Mouse (Mus musculus) liver, embryonic 11.5 days (tissue): ENCODE data around the gene Fmod. TPM values are rescaled to one million over a fixed set of nuclear protein-coding genes. Genes with fewer than 3 reads are reported as not detected.
A peak's percentile ranks its signal among the peaks of the same experiment; 100 is the strongest.

ENCODE experiments used
- ATAC-seq: fragments of 200-750 bp; cut with Nextera tagmentation; replicated peaks from 2 replicates; pipeline ENCODE4 v1.8.0; 2017; ENCODE audit warnings: moderate number of reproducible peaks, mild to moderate bottlenecking, moderate TSS enrichment, moderate library complexity; ENCODE audit not compliant: low FRiP score
- DNase-seq: peaks from one replicate; pipeline ENCODE4 v3.0.0-alpha.2; 2017; ENCODE audit warnings: low spot score
- H3K27ac ChIP-seq: fragments of 300-500 bp; sonication (generic); 2 replicates; pipeline ENCODE4 v1.5.1; 2014; ENCODE audit warnings: mild to moderate bottlenecking, low read depth, low read length, control low read depth
- H3K27me3 ChIP-seq: fragments of 300-500 bp; sonication (generic); replicated peaks from 2 replicates; pipeline ENCODE4 v1.6.1; 2014; ENCODE audit warnings: low read length, mixed read lengths; ENCODE audit not compliant: control insufficient read depth, insufficient read depth
- H3K36me3 ChIP-seq: fragments of 300-500 bp; sonication (generic); 2 replicates; pipeline ENCODE4 v1.6.1; 2014; ENCODE audit warnings: mild to moderate bottlenecking, low read length, moderate library complexity, mixed read lengths; ENCODE audit not compliant: control insufficient read depth, insufficient read depth
- H3K4me1 ChIP-seq: fragments of 300-500 bp; sonication (generic); replicated peaks from 2 replicates; pipeline ENCODE4 v1.6.1; 2014; ENCODE audit warnings: low read length, mixed read lengths; ENCODE audit not compliant: control insufficient read depth, insufficient read depth
- H3K4me2 ChIP-seq: fragments of 300-500 bp; sonication (generic); 2 replicates; pipeline ENCODE4 v1.6.1; 2014; ENCODE audit warnings: mild to moderate bottlenecking, control low read depth, moderate library complexity
- H3K4me3 ChIP-seq: fragments of 300-500 bp; sonication (generic); 2 replicates; pipeline ENCODE4 v1.5.1; 2014; ENCODE audit warnings: low read depth, low read length, control low read depth
- H3K9ac ChIP-seq: fragments of 300-500 bp; sonication (generic); 2 replicates; pipeline ENCODE4 v1.6.1; 2014; ENCODE audit warnings: low read depth, low read length, control low read depth
- H3K9me3 ChIP-seq: fragments of 300-500 bp; sonication (generic); 2 replicates; pipeline ENCODE4 v1.6.1; 2016; ENCODE audit warnings: low read length, inconsistent platforms, mixed read lengths; ENCODE audit not compliant: control insufficient read depth
- WGBS: fragments of 180-500 bp; shearing (Covaris S2); extraction: QIAGEN DNeasy Blood & Tissue Kit; methylation state at CpG from one replicate; pipeline ENCODE4 v1.1.7; 2014; 5-methylcytosine and 5-hydroxymethylcytosine counted together
- polyA plus RNA-seq: library from polyadenylated mRNA; unstranded; fragments of >200 nt; fragmentation: Nextera tagmentation; extraction: Ambion mirVana; gene quantifications from 2 replicates; pipeline ENCODE4 v1.2.1, GENCODE M21; 2014

Fmod gene
- polyA plus RNA-seq, 1 experiment from 2014 or later: 3.9 TPM

GRCm38 (mm10) chr1:134080406-134080805 is 43.4 kb downstream of the Fmod start:
- 0 out of 2 replicates have a peak overlapping the region, but pooled peaks have one; percentile 26 for H3K27ac ChIP-seq
- 57% methylated on average over 4 of the region's 4 CpGs for WGBS
- ATAC-seq: no peak
- peaks cover 44% of the 10 kb centered on the region for H3K4me1 ChIP-seq
- peak overlapping the region; percentile 20 for H3K9ac ChIP-seq
- peaks cover 6% of the 10 kb centered on the region; the same call in 1 of the 2 replicates for H3K36me3 ChIP-seq
- H3K9me3 ChIP-seq: no peaks in the 10 kb centered on the region
- no peaks in the 10 kb centered on the region; the same call in 1 of the 2 replicates for H3K27me3 ChIP-seq
- H3K4me2 ChIP-seq: 0 out of 2 replicates have a peak overlapping the region, but pooled peaks have one; percentile 88
- no peak overlapping the region for H3K4me3 ChIP-seq
- DNase-seq: no peak

GRCm38 (mm10) chr1:134080881-134081450 is 43.9 kb downstream of the Fmod start:
- WGBS: 77% methylated on average over 5 of the region's 5 CpGs
- Histone ChIP-seq H3K27ac (no peak overlapping the region), H3K4me3 (no peak overlapping the region), H3K36me3 (peaks cover 5% of the 10 kb centered on the region; the same call in 1 of the 2 replicates), H3K27me3 (no peaks in the 10 kb centered on the region; the same call in 1 of the 2 replicates), H3K9me3 (no peaks in the 10 kb centered on the region), H3K4me1 (peaks cover 45% of the 10 kb centered on the region), H3K4me2 (no peak overlapping the region), H3K9ac (no peak overlapping the region; the same call in 1 of the 2 replicates)
- DNase-seq: no peak
- ATAC-seq: no peak

DNA sequence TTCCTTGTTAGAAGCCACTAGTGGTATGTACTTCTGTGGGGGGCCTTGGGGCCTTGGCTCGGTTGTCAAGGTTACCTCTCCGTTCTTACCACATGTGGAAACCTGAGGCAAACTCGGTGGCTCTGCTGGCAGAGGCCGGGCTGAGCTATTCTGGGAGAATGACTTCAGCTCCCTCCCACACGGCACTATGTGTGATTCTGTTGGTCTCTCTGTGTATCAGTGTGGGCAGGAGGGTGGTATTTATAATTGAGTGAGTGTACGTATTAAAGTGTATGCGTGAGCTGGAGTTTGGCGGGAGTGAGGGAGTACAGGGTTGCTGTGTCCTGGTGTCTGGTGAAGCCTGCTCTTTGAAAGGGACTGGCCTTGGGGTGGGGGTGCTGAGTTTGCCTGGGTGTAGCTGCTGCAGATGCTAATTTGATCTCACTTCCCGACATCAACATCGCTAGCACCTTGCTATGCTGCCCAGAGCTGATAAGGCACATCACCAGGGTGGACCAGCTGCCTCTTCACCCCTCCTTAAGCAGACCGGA is 46.0 kb downstream of the Fmod start:
- Histone ChIP-seq H3K4me2 (peak overlapping the region; percentile 30; the same call in 1 of the 2 replicates), H3K27ac (0 out of 2 replicates have a peak overlapping the region, but pooled peaks have one; percentile 20), H3K27me3 (no peaks in the 10 kb centered on the region), H3K4me3 (no peak overlapping the region), H3K36me3 (no peaks in the 10 kb centered on the region), H3K9ac (peak overlapping the region; percentile 10; the same call in 1 of the 2 replicates), H3K9me3 (no peaks in the 10 kb centered on the region), H3K4me1 (peaks cover 55% of the 10 kb centered on the region)
- ATAC-seq (peak; percentile 56), DNase-seq (no peak)
- 39% methylated on average over 11 of the region's 11 CpGs for whole genome bisulfite sequencing

- H3K9ac ChIP-seq: 0 out of 2 replicates have a peak overlapping the region, but pooled peaks have one; percentile 4
These were observed 46.6 kb downstream of the Fmod start for GRCm38 (mm10) chr1:134083676-134084075.

DNA sequence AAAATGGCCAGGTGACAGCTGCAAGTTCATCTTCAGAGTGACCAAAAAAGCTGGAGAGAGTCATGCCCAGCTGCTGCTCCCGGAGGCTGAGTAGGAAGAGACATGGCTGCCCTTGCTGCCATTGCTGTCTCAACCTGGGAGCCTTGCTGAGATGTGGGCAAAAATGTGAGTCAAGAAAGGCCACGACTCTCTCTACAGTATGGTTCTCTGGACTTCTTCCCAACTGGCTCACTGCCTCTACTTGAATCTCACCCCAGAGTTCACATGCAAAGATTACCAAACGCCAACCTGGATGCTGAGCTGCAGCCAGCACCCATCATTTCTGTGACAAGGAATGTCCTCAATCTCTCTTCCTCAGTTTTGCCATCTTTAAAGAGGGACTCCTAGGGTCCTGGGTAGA is 47.1 kb downstream of the Fmod start:
- Histone ChIP-seq H3K4me3 (no peak overlapping the region), H3K27me3 (no peaks in the 10 kb centered on the region), H3K27ac (no peak overlapping the region), H3K9ac (no peak overlapping the region), H3K4me1 (peaks cover 55% of the 10 kb centered on the region), H3K9me3 (no peaks in the 10 kb centered on the region), H3K4me2 (no peak overlapping the region), H3K36me3 (no peaks in the 10 kb centered on the region)
- ATAC-seq (no peak), DNase-seq (no peak)
- WGBS: 76% methylated on average over 3 of the region's 3 CpGs

More at GRCm38 (mm10) chr1:134083676-134084075, 46.6 kb downstream of the Fmod start:
- Histone ChIP-seq H3K27me3 (no peaks in the 10 kb centered on the region), H3K4me1 (peaks cover 53% of the 10 kb centered on the region), H3K4me2 (no peak overlapping the region), H3K36me3 (no peaks in the 10 kb centered on the region), H3K9me3 (no peaks in the 10 kb centered on the region), H3K4me3 (no peak overlapping the region), H3K27ac (peak overlapping the region; percentile 10; the same call in 1 of the 2 replicates)
- ATAC-seq: no peak
- DNase-seq: no peak
- 66% methylated on average over 8 of the region's 8 CpGs for WGBS

DNA sequence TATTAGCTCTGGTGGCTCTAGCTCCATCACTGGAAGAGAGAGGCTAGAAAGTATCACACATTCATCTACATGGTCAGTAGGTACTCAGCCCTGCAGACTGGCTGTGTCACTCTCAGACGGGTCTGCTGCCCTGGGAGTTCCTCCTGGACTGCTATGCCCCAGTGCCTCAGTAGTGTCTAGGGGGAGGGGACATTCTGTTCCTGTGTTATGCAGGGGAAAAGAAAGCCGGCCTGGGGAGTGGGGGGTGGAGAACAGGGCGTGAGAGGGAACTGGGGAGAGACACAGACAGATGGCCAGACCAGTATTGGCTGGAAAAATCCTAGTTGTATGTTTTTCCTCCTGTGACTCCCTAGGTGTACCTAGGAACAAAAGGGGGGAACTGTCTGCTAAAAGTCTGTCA is 49.0 kb downstream of the Fmod start:
- Histone ChIP-seq H3K4me3 (no peak overlapping the region), H3K9ac (peak overlapping the region; percentile 39; the same call in 1 of the 2 replicates), H3K4me2 (no peak overlapping the region), H3K27ac (no peak overlapping the region), H3K27me3 (no peaks in the 10 kb centered on the region), H3K36me3 (no peaks in the 10 kb centered on the region), H3K4me1 (peaks cover 41% of the 10 kb centered on the region), H3K9me3 (no peaks in the 10 kb centered on the region)
- ATAC-seq: no peak
- WGBS: 43% methylated on average over 3 of the region's 3 CpGs
- DNase-seq: no peak

DNA sequence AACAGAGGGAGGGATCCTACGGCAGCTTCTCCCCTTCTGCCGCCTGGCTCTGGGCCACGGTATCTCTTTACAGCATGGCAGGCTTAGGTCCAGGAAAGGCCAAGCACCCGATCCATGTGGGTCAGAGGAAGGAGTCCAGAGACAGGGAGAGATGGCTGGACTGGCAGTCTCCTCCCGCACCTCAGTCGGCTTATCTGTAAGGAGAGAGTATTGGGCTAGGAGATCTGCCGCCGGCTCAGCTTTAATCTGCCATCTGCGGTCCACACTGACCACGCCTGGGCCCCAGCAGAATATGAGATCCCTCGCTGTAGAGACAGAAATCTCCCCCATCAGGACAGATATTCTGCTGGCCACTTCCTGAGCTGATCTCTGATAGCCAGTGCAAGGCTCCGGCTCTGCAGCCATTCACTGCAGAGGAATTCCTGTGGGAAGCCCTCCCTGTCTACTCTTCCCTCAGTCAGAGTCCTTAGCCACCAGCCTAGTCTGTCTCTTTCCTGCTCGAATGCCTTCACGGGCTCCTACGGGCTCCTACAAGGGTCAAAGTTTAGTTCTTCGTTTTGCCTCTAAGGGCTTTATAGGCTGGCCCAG is 49.9 kb downstream of the Fmod start:
- Histone ChIP-seq H3K9ac (peak overlapping the region; percentile 56), H3K4me3 (peak overlapping the region; percentile 31), H3K9me3 (no peaks in the 10 kb centered on the region), H3K27me3 (no peaks in the 10 kb centered on the region), H3K36me3 (no peaks in the 10 kb centered on the region), H3K27ac (peak overlapping the region; percentile 54), H3K4me2 (peak overlapping the region; percentile 65), H3K4me1 (peaks cover 46% of the 10 kb centered on the region)
- ATAC-seq: peak; percentile 61
- whole genome bisulfite sequencing: 19% methylated on average over 16 of the region's 16 CpGs
- peak; percentile 54 for DNase-seq

- Histone ChIP-seq H3K9ac (no peak overlapping the region), H3K4me3 (no peak overlapping the region), H3K4me1 (peaks cover 47% of the 10 kb centered on the region), H3K27ac (no peak overlapping the region), H3K9me3 (no peaks in the 10 kb centered on the region), H3K4me2 (no peak overlapping the region), H3K36me3 (no peaks in the 10 kb centered on the region), H3K27me3 (no peaks in the 10 kb centered on the region; the same call in 1 of the 2 replicates)
- 74% methylated on average over 7 of the region's 7 CpGs for WGBS
- ATAC-seq (no peak), DNase-seq (no peak)
These were observed 52.0 kb downstream of the Fmod start for GRCm38 (mm10) chr1:134089074-134089473.
